Mouse (Mus musculus): Measurements from ENCODE around the gene Noxa1. TPM values are rescaled to one million over a fixed set of nuclear protein-coding genes. Genes with fewer than 3 reads are reported as not detected.

Gene Noxa1
- polyA plus RNA-seq, 1 experiment = not detected

GRCm38 (mm10) chr2:25123527-25123926, 28.6 kb upstream of the Noxa1 start:
- no peaks in the 10 kb centered on the region for H3K27me3 ChIP-seq (ENCODE audit: control insufficient read depth, insufficient read depth, insufficient read length)
- H3K36me3 ChIP-seq (ENCODE audit: control insufficient read depth, insufficient read depth) = no peaks in the 10 kb centered on the region
- no peak overlapping the region for H3K4me3 ChIP-seq (ENCODE audit: insufficient read depth, poor library complexity, severe bottlenecking)
- TF ChIP-seq MYOD1 (IDR thresholded peaks at IDR 0.05; ENCODE audit: control insufficient read depth, insufficient read length, low read depth) (no peak), FOSL1 (IDR thresholded peaks at IDR 0.05; ENCODE audit: insufficient read depth, low read length, poor library complexity, severe bottlenecking) (no peak), CEBPB (IDR thresholded peaks at IDR 0.05; ENCODE audit: low read depth) (no peak), CTCF (IDR thresholded peaks at IDR 0.05; ENCODE audit: control insufficient read depth, insufficient read depth, insufficient read length) (no peak), MYOG (IDR thresholded peaks at IDR 0.05; ENCODE audit: control insufficient read depth, extremely low read depth, insufficient read length) (no peak), MAX (IDR thresholded peaks at IDR 0.05) (no peak), USF1 (IDR thresholded peaks at IDR 0.05; ENCODE audit: low read depth) (no peak)
- H3ac ChIP-seq (ENCODE audit: control insufficient read depth, insufficient read length, low read depth) = no peak overlapping the region
- no peaks in the 10 kb centered on the region for H3K79me3 ChIP-seq (ENCODE audit: low read depth)
- no peaks in the 10 kb centered on the region for H3K79me2 ChIP-seq (ENCODE audit: control insufficient read depth, insufficient read depth)

GRCm38 (mm10) chr2:25122666-25123065, 27.7 kb upstream of the Noxa1 start:
- no peak for TF ChIP-seq MYOG (IDR thresholded peaks at IDR 0.05; ENCODE audit: control insufficient read depth, extremely low read depth, insufficient read length)
- TF ChIP-seq CTCF (IDR thresholded peaks at IDR 0.05; ENCODE audit: control insufficient read depth, insufficient read depth, insufficient read length) = no peak
- TF ChIP-seq CEBPB (IDR thresholded peaks at IDR 0.05; ENCODE audit: low read depth) = no peak
- TF ChIP-seq FOSL1 (IDR thresholded peaks at IDR 0.05; ENCODE audit: insufficient read depth, low read length, poor library complexity, severe bottlenecking) = no peak
- TF ChIP-seq USF1 (IDR thresholded peaks at IDR 0.05; ENCODE audit: low read depth) = no peak
- TF ChIP-seq MAX (IDR thresholded peaks at IDR 0.05) = no peak
- no peaks in the 10 kb centered on the region for H3K79me2 ChIP-seq (ENCODE audit: control insufficient read depth, insufficient read depth)
- no peak overlapping the region for H3ac ChIP-seq (ENCODE audit: control insufficient read depth, insufficient read length, low read depth)
- H3K79me3 ChIP-seq (ENCODE audit: low read depth) = no peaks in the 10 kb centered on the region
- no peak overlapping the region for H3K4me3 ChIP-seq (ENCODE audit: insufficient read depth, poor library complexity, severe bottlenecking)
- no peaks in the 10 kb centered on the region for H3K36me3 ChIP-seq (ENCODE audit: control insufficient read depth, insufficient read depth)
- H3K27me3 ChIP-seq (ENCODE audit: control insufficient read depth, insufficient read depth, insufficient read length) = no peaks in the 10 kb centered on the region

GRCm38 (mm10) chr2:25120963-25121362, 26.0 kb upstream of the Noxa1 start:
- Histone ChIP-seq H3ac (ENCODE audit: control insufficient read depth, insufficient read length, low read depth) (no peak overlapping the region), H3K27me3 (ENCODE audit: control insufficient read depth, insufficient read depth, insufficient read length) (no peaks in the 10 kb centered on the region), H3K4me3 (ENCODE audit: insufficient read depth, poor library complexity, severe bottlenecking) (no peak overlapping the region), H3K36me3 (ENCODE audit: control insufficient read depth, insufficient read depth) (no peaks in the 10 kb centered on the region), H3K79me3 (ENCODE audit: low read depth) (no peaks in the 10 kb centered on the region), H3K79me2 (ENCODE audit: control insufficient read depth, insufficient read depth) (no peaks in the 10 kb centered on the region)
- TF ChIP-seq MYOD1 (IDR thresholded peaks at IDR 0.05; ENCODE audit: control insufficient read depth, insufficient read length, low read depth) (no peak), CEBPB (IDR thresholded peaks at IDR 0.05; ENCODE audit: low read depth) (no peak), CTCF (IDR thresholded peaks at IDR 0.05; ENCODE audit: control insufficient read depth, insufficient read depth, insufficient read length) (no peak), MAX (IDR thresholded peaks at IDR 0.05) (no peak), MYOG (IDR thresholded peaks at IDR 0.05; ENCODE audit: control insufficient read depth, extremely low read depth, insufficient read length) (no peak), USF1 (IDR thresholded peaks at IDR 0.05; ENCODE audit: low read depth) (no peak), FOSL1 (IDR thresholded peaks at IDR 0.05; ENCODE audit: insufficient read depth, low read length, poor library complexity, severe bottlenecking) (no peak)

- Histone ChIP-seq H3K36me3 (ENCODE audit: control insufficient read depth, insufficient read depth) (no peaks in the 10 kb centered on the region), H3K79me2 (ENCODE audit: control insufficient read depth, insufficient read depth) (no peaks in the 10 kb centered on the region), H3K27me3 (ENCODE audit: control insufficient read depth, insufficient read depth, insufficient read length) (no peaks in the 10 kb centered on the region), H3K4me3 (ENCODE audit: insufficient read depth, poor library complexity, severe bottlenecking) (no peak overlapping the region), H3ac (ENCODE audit: control insufficient read depth, insufficient read length, low read depth) (no peak overlapping the region), H3K79me3 (ENCODE audit: low read depth) (no peaks in the 10 kb centered on the region)
- TF ChIP-seq CEBPB (IDR thresholded peaks at IDR 0.05; ENCODE audit: low read depth) = no peak
- TF ChIP-seq CTCF (IDR thresholded peaks at IDR 0.05; ENCODE audit: control insufficient read depth, insufficient read depth, insufficient read length) = no peak
- TF ChIP-seq MYOD1 (IDR thresholded peaks at IDR 0.05; ENCODE audit: control insufficient read depth, insufficient read length, low read depth) = no peak
- TF ChIP-seq FOSL1 (IDR thresholded peaks at IDR 0.05; ENCODE audit: insufficient read depth, low read length, poor library complexity, severe bottlenecking) = no peak
- no peak for TF ChIP-seq MYOG (IDR thresholded peaks at IDR 0.05; ENCODE audit: control insufficient read depth, extremely low read depth, insufficient read length)
- TF ChIP-seq USF1 (IDR thresholded peaks at IDR 0.05; ENCODE audit: low read depth) = no peak
These were observed 20.5 kb upstream of the Noxa1 start for GRCm38 (mm10) chr2:25115442-25115841.

GRCm38 (mm10) chr2:25114308-25114707, 19.4 kb upstream of the Noxa1 start:
- H3ac ChIP-seq (ENCODE audit: control insufficient read depth, insufficient read length, low read depth) = no peak overlapping the region
- TF ChIP-seq FOSL1 (IDR thresholded peaks at IDR 0.05; ENCODE audit: insufficient read depth, low read length, poor library complexity, severe bottlenecking) (no peak), CEBPB (IDR thresholded peaks at IDR 0.05; ENCODE audit: low read depth) (no peak), CTCF (IDR thresholded peaks at IDR 0.05; ENCODE audit: control insufficient read depth, insufficient read depth, insufficient read length) (no peak), MYOG (IDR thresholded peaks at IDR 0.05; ENCODE audit: control insufficient read depth, extremely low read depth, insufficient read length) (no peak), MAX (IDR thresholded peaks at IDR 0.05) (no peak), MYOD1 (IDR thresholded peaks at IDR 0.05; ENCODE audit: control insufficient read depth, insufficient read length, low read depth) (no peak), USF1 (IDR thresholded peaks at IDR 0.05; ENCODE audit: low read depth) (no peak)
- no peaks in the 10 kb centered on the region for H3K36me3 ChIP-seq (ENCODE audit: control insufficient read depth, insufficient read depth)
- no peak overlapping the region for H3K4me3 ChIP-seq (ENCODE audit: insufficient read depth, poor library complexity, severe bottlenecking)
- no peaks in the 10 kb centered on the region for H3K79me3 ChIP-seq (ENCODE audit: low read depth)
- H3K79me2 ChIP-seq (ENCODE audit: control insufficient read depth, insufficient read depth) = no peaks in the 10 kb centered on the region
- H3K27me3 ChIP-seq (ENCODE audit: control insufficient read depth, insufficient read depth, insufficient read length) = peaks cover 7% of the 10 kb centered on the region

Data from C2C12 (cell line).